Mouse (Mus musculus) embryonic fibroblast, embryonic 13.5 days (primary cell): Measurements from ENCODE around the gene Duoxa1. TPM values are rescaled to one million over a fixed set of nuclear protein-coding genes. Genes with fewer than 3 reads are reported as not detected.
A peak's percentile ranks its signal among the peaks of the same experiment; 100 is the strongest.
"Not testable (repeated sequence)": the region's sequence is repeated elsewhere in the genome, so short reads cannot be mapped to it uniquely, and the experiment has no call there.

ENCODE experiments used
- H3K27ac ChIP-seq: 2 replicates; pipeline ENCODE4 v1.5.1; 2012; ENCODE audit warnings: low read length, control low read depth, inconsistent platforms; ENCODE audit not compliant: insufficient read depth
- H3K4me1 ChIP-seq: 2 replicates; pipeline ENCODE4 v1.6.1; 2011; ENCODE audit warnings: low read length; ENCODE audit not compliant: control insufficient read depth, insufficient read depth
- H3K4me3 ChIP-seq: 2 replicates; pipeline ENCODE4 v1.5.1; 2011; ENCODE audit warnings: mild to moderate bottlenecking, control low read depth, low read length; ENCODE audit not compliant: insufficient read depth
- CTCF ChIP-seq: IDR thresholded peaks from 2 replicates; pipeline ENCODE4 v1.5.1; 2011; ENCODE audit warnings: mild to moderate bottlenecking, control low read depth, low read length, moderate library complexity, borderline replicate concordance; ENCODE audit not compliant: insufficient read depth
- POLR2A ChIP-seq: IDR thresholded peaks from 2 replicates; pipeline ENCODE4 v1.6.1; 2011; ENCODE audit warnings: low read depth, mild to moderate bottlenecking, control low read depth, low read length, moderate library complexity
- polyA plus RNA-seq: library from polyadenylated mRNA; stranded (reverse); fragments of >200 nt; gene quantifications from 2 replicates; pipeline ENCODE4 v1.2.4, GENCODE M21; 2011; ENCODE audit warnings: low read depth; ENCODE audit not compliant: missing spikeins, insufficient read length

The Duoxa1 gene
- polyA plus RNA-seq, 1 experiment, result 0.58 TPM

GRCm38 (mm10) chr2:122332222-122332621 lies 18.7 kb upstream of the Duoxa1 start:
- H3K27ac ChIP-seq, result no peak overlapping the region
- H3K4me1 ChIP-seq, result peaks cover 6% of the 10 kb centered on the region; the same call in 1 of the 2 replicates
- TF ChIP-seq CTCF, result no peak
- no peak overlapping the region for H3K4me3 ChIP-seq

GRCm38 (mm10) chr2:122330317-122330716 lies 16.8 kb upstream of the Duoxa1 start:
- not testable (repeated sequence) for H3K27ac ChIP-seq, H3K4me1 ChIP-seq, H3K4me3 ChIP-seq

GRCm38 (mm10) chr2:122327986-122328385 lies 14.5 kb upstream of the Duoxa1 start:
- Histone ChIP-seq H3K27ac (peak overlapping the region; percentile 53; the same call in 1 of the 2 replicates), H3K4me1 (peaks cover 14% of the 10 kb centered on the region), H3K4me3 (no peak overlapping the region)
- TF ChIP-seq CTCF, result no peak
- TF ChIP-seq POLR2A, result no peak

DNA sequence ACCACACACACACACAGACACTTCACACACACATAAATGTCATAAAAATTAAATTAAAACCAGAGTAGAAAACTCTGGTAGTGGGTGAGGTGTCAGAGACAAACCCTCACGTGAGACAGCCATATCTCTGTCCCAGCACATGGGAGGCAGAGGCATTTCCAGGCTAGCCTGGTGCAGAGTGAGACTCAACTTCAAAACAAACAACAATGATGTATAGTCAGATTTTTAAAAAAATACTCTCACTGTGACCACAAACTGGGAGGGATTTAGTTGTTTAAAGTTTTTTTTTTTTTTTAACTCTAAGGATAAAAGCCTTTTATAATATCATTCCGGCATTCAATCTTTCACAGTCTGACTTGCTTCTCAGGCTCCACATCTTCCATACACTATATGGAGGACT lies 11.8 kb upstream of the Duoxa1 start:
- H3K4me1 ChIP-seq, result peaks cover 14% of the 10 kb centered on the region
- no peak overlapping the region for H3K4me3 ChIP-seq

GRCm38 (mm10) chr2:122324586-122324985 lies 11.1 kb upstream of the Duoxa1 start:
- no peak overlapping the region for H3K4me3 ChIP-seq
- peaks cover 14% of the 10 kb centered on the region for H3K4me1 ChIP-seq

More for the DNA sequence above, 11.8 kb upstream of the Duoxa1 start:
- 0 out of 2 replicates have a peak overlapping the region, but pooled peaks have one; percentile 20 for H3K27ac ChIP-seq
- TF ChIP-seq POLR2A (no peak), CTCF (no peak)

GRCm38 (mm10) chr2:122323960-122324359 lies 10.4 kb upstream of the Duoxa1 start:
- peaks cover 14% of the 10 kb centered on the region for H3K4me1 ChIP-seq
- TF ChIP-seq CTCF, result no peak
- no peak for TF ChIP-seq POLR2A

More at GRCm38 (mm10) chr2:122324586-122324985, 11.1 kb upstream of the Duoxa1 start:
- no peak overlapping the region for H3K27ac ChIP-seq
- no peak for TF ChIP-seq POLR2A
- no peak for TF ChIP-seq CTCF

GRCm38 (mm10) chr2:122317384-122317783 lies 3.9 kb upstream of the Duoxa1 start:
- Histone ChIP-seq H3K4me1 (no peaks in the 10 kb centered on the region), H3K27ac (no peak overlapping the region), H3K4me3 (no peak overlapping the region)
- no peak for TF ChIP-seq CTCF
- no peak for TF ChIP-seq POLR2A

More at GRCm38 (mm10) chr2:122323960-122324359, 10.4 kb upstream of the Duoxa1 start:
- H3K4me3 ChIP-seq, result no peak overlapping the region
- H3K27ac ChIP-seq, result no peak overlapping the region

DNA sequence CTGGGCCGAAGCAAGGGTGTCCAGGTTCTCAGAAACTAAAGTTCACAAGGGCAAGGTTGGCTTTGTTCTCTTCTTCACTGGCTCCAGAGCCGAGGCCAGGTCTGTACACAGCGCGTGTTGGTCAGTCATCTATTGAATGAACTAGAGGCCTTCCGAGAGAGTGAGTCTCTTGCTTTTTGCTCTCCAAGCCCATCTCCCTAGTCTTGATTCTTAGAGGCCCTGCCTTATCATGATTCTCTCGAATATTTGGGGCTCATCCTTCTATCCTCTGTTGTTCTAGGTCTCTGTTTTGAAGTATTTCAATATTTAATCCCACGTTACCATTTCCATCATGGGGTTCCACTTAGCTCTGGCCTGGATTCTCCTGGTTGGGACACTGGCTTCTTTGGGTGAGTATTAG lies 1.8 kb upstream of the Duoxa1 start, which contains the start of gene Duox1:
Duox1 (plus strand) TSS at position 301 of the 400 bp plus-strand sequence.
- TF ChIP-seq CTCF (no peak), POLR2A (no peak)
- H3K27ac ChIP-seq, result no peak within 1 kb of the TSS
- no peak within 1 kb of the TSS for H3K4me3 ChIP-seq
- H3K4me1 ChIP-seq, result no peaks in the 10 kb centered on the region

DNA sequence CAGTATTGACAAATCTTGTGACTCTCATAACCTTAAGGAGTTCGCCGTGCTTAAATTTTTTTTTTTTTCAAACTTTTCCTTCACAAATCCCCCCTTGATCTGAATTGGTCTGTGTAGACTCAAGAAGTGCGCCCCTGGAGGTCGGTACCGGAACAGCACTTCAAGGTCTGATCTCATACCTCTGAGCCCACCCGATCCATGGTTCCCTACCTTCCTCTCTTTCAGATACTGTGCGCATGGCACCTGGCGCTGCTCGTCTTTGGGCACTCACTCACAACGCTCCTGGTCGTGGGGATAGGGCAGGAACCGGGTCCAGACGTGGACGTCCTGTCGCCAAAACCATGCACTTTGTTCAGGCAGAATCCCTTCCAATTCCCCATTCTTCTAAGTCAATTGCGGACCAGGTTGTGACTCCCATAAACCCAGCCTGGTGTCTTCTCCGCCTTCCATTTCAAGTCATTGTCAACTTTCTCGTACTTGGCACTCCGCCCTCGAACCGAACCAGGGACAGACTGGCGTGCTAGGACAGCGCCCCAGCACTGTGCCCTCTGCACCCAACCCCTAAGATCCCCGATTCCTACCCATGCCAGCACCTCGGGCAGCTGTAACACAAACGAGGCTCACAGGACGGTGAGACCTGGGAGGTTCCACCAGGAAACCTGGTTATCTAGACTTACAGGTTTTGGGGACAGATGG lies 660 bp downstream of the Duoxa1 start:
- TF ChIP-seq CTCF, result peak; percentile 35
- TF ChIP-seq POLR2A, result no peak
- Histone ChIP-seq H3K4me1 (no peaks in the 10 kb centered on the region), H3K4me3 (no peak overlapping the region), H3K27ac (no peak overlapping the region)

GRCm38 (mm10) chr2:122311561-122311960 lies 2.0 kb downstream of the Duoxa1 start:
- TF ChIP-seq CTCF, result no peak
- no peak for TF ChIP-seq POLR2A
- H3K4me1 ChIP-seq, result no peaks in the 10 kb centered on the region
- H3K4me3 ChIP-seq, result no peak overlapping the region
- no peak overlapping the region for H3K27ac ChIP-seq

DNA sequence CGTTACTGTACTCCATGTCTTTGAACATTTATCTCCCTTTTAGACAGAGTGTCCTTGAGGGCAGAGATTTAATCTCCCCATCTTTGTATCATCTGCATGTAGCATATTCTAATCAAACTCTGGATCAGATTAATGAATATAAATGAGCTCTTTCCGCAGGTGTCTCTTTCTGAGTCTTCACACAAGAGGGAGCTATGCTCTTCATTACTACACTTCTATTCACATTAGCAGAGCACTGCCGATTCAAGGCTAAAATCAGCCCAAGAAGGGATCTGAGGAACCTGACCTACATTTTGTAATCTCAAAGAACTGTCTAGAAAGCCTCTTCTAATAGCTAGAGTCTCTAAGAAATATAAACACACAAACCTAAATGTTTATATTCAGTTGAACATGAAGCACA lies 3.9 kb downstream of the Duoxa1 start:
- H3K4me3 ChIP-seq, result no peak overlapping the region
- TF ChIP-seq POLR2A (no peak), CTCF (no peak)
- no peak overlapping the region for H3K27ac ChIP-seq
- H3K4me1 ChIP-seq, result 0 out of 2 replicates have a peak, but pooled peaks cover 3% of the 10 kb centered on the region
